Mouse (Mus musculus) bone marrow, adult 2 months (tissue): ENCODE measurements at regions not wholly inside any gene's neighbourhood (a gene's known extent, or its start where the extent isn't known, plus 50 kb on each side); places are given as distances from the start of the nearest gene placed in this dataset.

Source experiments
- H3K27ac ChIP-seq: fragments of 200-500 bp; 2 replicates; pipeline ENCODE4 v1.5.1; 2012; ENCODE audit warnings: low read depth, mild to moderate bottlenecking, control low read depth, inconsistent platforms, low read length; ENCODE audit not compliant: control insufficient read depth, poor library complexity, insufficient read depth
- H3K4me1 ChIP-seq: fragments of 200-500 bp; 2 replicates; pipeline ENCODE4 v1.6.1; 2011; ENCODE audit warnings: low read length; ENCODE audit not compliant: control insufficient read depth, insufficient read depth
- H3K4me3 ChIP-seq: fragments of 200-500 bp; replicated peaks from 2 replicates; pipeline ENCODE3; 2011; ENCODE audit warnings: mild to moderate bottlenecking, low read depth, low read length, control low read depth; ENCODE audit not compliant: control insufficient read depth
- CTCF ChIP-seq: fragments of 200-500 bp; IDR thresholded peaks from 2 replicates; pipeline ENCODE4 v1.5.1; 2011; ENCODE audit warnings: low read length, control low read depth; ENCODE audit not compliant: control insufficient read depth, insufficient read depth
- POLR2A ChIP-seq: fragments of 200-500 bp; IDR thresholded peaks from 2 replicates; pipeline ENCODE4 v1.6.1; 2011; ENCODE audit warnings: low read depth, mild to moderate bottlenecking, control low read depth, low read length, borderline replicate concordance; ENCODE audit not compliant: control insufficient read depth
- WGBS: fragments of 180-500 bp; shearing (Covaris S2); methylation state at CpG from one replicate; pipeline ENCODE4 v1.1.7; 2018; 5-methylcytosine and 5-hydroxymethylcytosine counted together

- H3K4me3 ChIP-seq, result no peak overlapping the region
- no peaks in the 10 kb centered on the region for H3K4me1 ChIP-seq
- no peak overlapping the region for H3K27ac ChIP-seq
- WGBS, result 60% methylated on average over 3 of the region's 3 CpGs
- TF ChIP-seq CTCF (no peak), POLR2A (no peak)
Measured at GRCm38 (mm10) chr5:35185826-35186225, 80.3 kb upstream of the Lrpap1 start.

- H3K27ac ChIP-seq, result no peak overlapping the region
- no peaks in the 10 kb centered on the region for H3K4me1 ChIP-seq
- TF ChIP-seq POLR2A, result no peak
- no peak for TF ChIP-seq CTCF
- no peak overlapping the region for H3K4me3 ChIP-seq
Measured at GRCm38 (mm10) chr5:35185289-35185688, 79.7 kb upstream of the Lrpap1 start.

DNA sequence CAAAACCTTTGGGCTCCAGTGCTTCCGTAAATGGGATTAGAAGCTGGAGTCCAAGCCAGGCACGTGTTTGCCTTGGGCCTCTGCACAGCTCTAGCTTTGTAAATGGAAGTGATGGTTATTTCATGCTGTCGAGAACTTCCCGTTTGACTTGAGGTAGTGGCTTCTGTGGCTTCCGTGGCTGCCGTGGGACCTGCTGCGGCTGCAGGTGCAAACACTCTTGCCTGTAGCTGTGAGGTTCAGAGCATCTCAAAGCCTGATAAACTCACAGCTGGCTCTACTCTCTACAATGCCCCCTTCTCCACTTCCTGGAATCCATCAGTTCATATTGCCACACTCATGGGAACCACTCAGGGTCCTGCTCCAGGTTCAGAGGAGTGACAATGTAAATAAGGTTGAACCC is 77.9 kb upstream of the Lrpap1 start:
- 9% methylated on average over 7 of the region's 7 CpGs for WGBS
- no peak for TF ChIP-seq CTCF
- TF ChIP-seq POLR2A, result no peak
- no peak overlapping the region for H3K27ac ChIP-seq

GRCm38 (mm10) chr5:35177332-35177731 is 71.8 kb upstream of the Lrpap1 start:
- no peaks in the 10 kb centered on the region for H3K4me1 ChIP-seq
- TF ChIP-seq POLR2A, result no peak
- no peak for TF ChIP-seq CTCF
- no peak overlapping the region for H3K27ac ChIP-seq
- 75% methylated on average over 4 of the region's 4 CpGs for WGBS
- H3K4me3 ChIP-seq, result no peak overlapping the region

More for the DNA sequence above, 77.9 kb upstream of the Lrpap1 start:
- Histone ChIP-seq H3K4me1 (no peaks in the 10 kb centered on the region), H3K4me3 (no peak overlapping the region)

GRCm38 (mm10) chr5:35176112-35176848 is 70.7 kb upstream of the Lrpap1 start:
- no peaks in the 10 kb centered on the region for H3K4me1 ChIP-seq
- H3K27ac ChIP-seq, result no peak overlapping the region
- no peak overlapping the region for H3K4me3 ChIP-seq
- WGBS, result 34% methylated on average over 13 of the region's 13 CpGs
- TF ChIP-seq CTCF, result no peak
- no peak for TF ChIP-seq POLR2A

DNA sequence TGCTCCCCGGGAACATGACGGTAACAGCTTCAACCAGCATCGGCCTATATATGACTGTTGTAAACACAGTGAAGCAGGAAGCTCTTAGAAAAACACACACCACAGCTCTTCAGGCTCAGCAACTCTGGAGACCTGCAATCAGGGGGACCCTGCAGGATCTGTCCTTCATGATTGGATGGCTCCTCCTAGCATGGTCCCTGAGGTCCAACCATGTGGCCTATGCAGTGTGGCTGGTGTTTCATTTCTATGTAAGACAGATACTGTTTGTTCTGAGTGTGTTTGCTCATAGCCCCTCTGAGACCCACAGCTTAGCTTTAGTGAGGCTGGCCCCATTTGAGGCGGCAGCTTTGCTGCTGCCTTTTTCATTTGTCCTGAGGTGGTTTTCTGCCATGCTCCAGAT is 68.8 kb upstream of the Lrpap1 start:
- WGBS, result 62% methylated on average over 4 of the region's 4 CpGs
- no peaks in the 10 kb centered on the region for H3K4me1 ChIP-seq
- TF ChIP-seq POLR2A (no peak), CTCF (no peak)

DNA sequence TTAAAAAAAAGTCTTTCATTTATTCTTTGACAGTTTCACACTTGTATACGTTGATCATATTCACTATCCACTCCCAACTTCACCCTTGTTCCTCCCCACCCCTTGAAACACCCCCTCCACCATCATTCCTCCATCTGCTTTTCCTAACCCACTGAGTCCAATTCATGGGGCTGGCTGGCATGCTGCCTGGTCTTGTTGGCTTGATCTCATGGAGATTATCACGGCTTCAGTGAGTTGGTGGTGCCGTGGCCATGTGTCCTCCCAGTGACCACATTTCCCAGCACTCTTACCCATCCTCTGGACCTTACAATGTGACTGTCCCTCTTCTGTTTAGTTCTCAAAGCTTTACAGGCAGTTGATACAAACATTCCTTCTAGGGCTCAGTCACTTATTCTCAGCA is 65.8 kb upstream of the Lrpap1 start:
- Histone ChIP-seq H3K4me1 (no peaks in the 10 kb centered on the region), H3K4me3 (no peak overlapping the region), H3K27ac (no peak overlapping the region)
- TF ChIP-seq CTCF (no peak), POLR2A (no peak)
- WGBS, result 62% methylated on average over 3 of the region's 3 CpGs

More for the DNA sequence above, 68.8 kb upstream of the Lrpap1 start:
- no peak overlapping the region for H3K27ac ChIP-seq
- H3K4me3 ChIP-seq, result no peak overlapping the region

DNA sequence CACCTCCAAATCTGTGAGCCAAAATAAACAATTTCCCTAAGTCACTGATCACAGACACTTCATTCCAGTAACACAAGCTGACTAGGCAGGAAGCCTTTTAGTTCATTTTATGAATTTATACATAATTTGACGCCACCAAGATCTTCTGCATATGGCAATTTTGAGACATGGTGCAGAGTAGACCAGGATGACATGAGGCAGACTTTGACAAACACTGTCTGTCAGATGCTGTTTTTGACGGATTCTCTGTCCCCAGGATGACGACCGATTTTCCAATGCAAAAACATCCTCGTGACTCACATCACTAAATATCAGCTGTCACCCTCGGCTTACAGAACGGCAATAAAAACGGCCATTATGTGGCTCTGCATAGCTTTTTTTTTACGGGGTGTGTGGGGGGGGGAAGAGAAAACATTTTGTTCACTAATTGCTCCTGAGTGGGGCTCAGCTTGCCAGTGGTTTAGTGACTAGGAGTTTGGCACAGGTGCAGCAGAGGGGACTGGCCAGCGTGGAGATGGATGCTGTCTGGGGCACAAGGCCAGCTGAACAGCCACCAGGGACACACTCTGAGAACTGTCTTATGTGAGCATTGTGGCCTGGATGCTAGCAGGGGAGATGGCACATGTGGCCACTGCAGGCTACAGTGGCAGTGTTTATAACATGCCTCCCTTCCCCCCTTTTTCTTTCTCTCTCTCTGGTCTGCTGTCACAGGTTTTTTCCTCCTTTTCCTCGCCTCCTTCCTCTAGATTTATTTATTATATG is 65.0 kb upstream of the Lrpap1 start:
- Histone ChIP-seq H3K4me1 (no peaks in the 10 kb centered on the region; the same call in 1 of the 2 replicates), H3K27ac (no peak overlapping the region), H3K4me3 (no peak overlapping the region)
- TF ChIP-seq CTCF, result no peak
- no peak for TF ChIP-seq POLR2A
- 79% methylated on average over 11 of the region's 11 CpGs for WGBS
